Mouse (Mus musculus) inflammation-experienced regulatory T-cells, adult 6 months (primary cell): ENCODE data around the gene Plscr3. TPM values are rescaled to one million over a fixed set of nuclear protein-coding genes. Genes with fewer than 3 reads are reported as not detected.

Experiments
- ATAC-seq: one replicate; pipeline ENCODE4 v1.8.0; 2017
- polyA plus RNA-seq, 3 experiments: library from polyadenylated mRNA; unstranded; fragments of 100-300 nt; shearing (Covaris generic); gene quantifications; one replicate each; pipeline ENCODE4 v1.2.1; 2017

The Plscr3 gene
- polyA plus RNA-seq: 10 to 100 TPM in 2 of 3 experiments, 1 to 10 TPM in 1; 7.3 to 20.2 (median 17.7) TPM

- ATAC-seq: peak; percentile 82
Measured at GRCm38 (mm10) chr11:69846198-69846680, at the start of gene Plscr3. Gene Plscr3 (plus strand): TSS chr11:69846376.

GRCm38 (mm10) chr11:69797924-69798323, 48.3 kb upstream of the Plscr3 start:
- no peak for ATAC-seq

GRCm38 (mm10) chr11:69799394-69800137, 46.6 kb upstream of the Plscr3 start:
- ATAC-seq: no peak

- ATAC-seq: no peak
Measured at GRCm38 (mm10) chr11:69800138-69800391, 46.1 kb upstream of the Plscr3 start.

- no peak for ATAC-seq
Measured at GRCm38 (mm10) chr11:69800392-69801197, 45.6 kb upstream of the Plscr3 start.

- no peak for ATAC-seq
Measured at GRCm38 (mm10) chr11:69801379-69801977, 44.7 kb upstream of the Plscr3 start, which contains the start of gene Fgf11. Gene Fgf11 (minus strand): TSS chr11:69801857.

- peak; percentile 36 for ATAC-seq
Measured at GRCm38 (mm10) chr11:69802648-69803105, 43.5 kb upstream of the Plscr3 start.

- ATAC-seq: no peak
Measured at GRCm38 (mm10) chr11:69803328-69803727, 42.8 kb upstream of the Plscr3 start.

GRCm38 (mm10) chr11:69803786-69804651, 42.2 kb upstream of the Plscr3 start:
- peak; percentile 63 for ATAC-seq

GRCm38 (mm10) chr11:69804652-69804940, 41.6 kb upstream of the Plscr3 start:
- no peak for ATAC-seq

GRCm38 (mm10) chr11:69804972-69805909, 40.9 kb upstream of the Plscr3 start, which contains the start of gene Tmem102:
Gene Tmem102 (minus strand): TSS chr11:69805624.
- ATAC-seq: no peak

- ATAC-seq: no peak
Measured at GRCm38 (mm10) chr11:69806378-69806777, 39.8 kb upstream of the Plscr3 start.

- ATAC-seq: no peak
Measured at GRCm38 (mm10) chr11:69807641-69808040, 38.5 kb upstream of the Plscr3 start.

- ATAC-seq: no peak
Measured at GRCm38 (mm10) chr11:69810280-69810679, 35.9 kb upstream of the Plscr3 start.

- no peak for ATAC-seq
Measured at GRCm38 (mm10) chr11:69815155-69815554, 31.0 kb upstream of the Plscr3 start, which contains the start of gene Gm39566. Gene Gm39566 (minus strand): TSS chr11:69815298.

GRCm38 (mm10) chr11:69816520-69816919, 29.7 kb upstream of the Plscr3 start:
- ATAC-seq: no peak

GRCm38 (mm10) chr11:69818365-69818764, 27.8 kb upstream of the Plscr3 start, which contains the start of gene Spem2:
Gene Spem2 (minus strand): TSS chr11:69818465.
- no peak for ATAC-seq

- no peak for ATAC-seq
Measured at GRCm38 (mm10) chr11:69818871-69819270, 27.3 kb upstream of the Plscr3 start.

- ATAC-seq: no peak
Measured at GRCm38 (mm10) chr11:69822080-69822479, 24.1 kb upstream of the Plscr3 start, which contains the start of gene Spem1. Gene Spem1 (minus strand): TSS chr11:69822180.

- ATAC-seq: no peak
Measured at GRCm38 (mm10) chr11:69823456-69823855, 22.7 kb upstream of the Plscr3 start.

GRCm38 (mm10) chr11:69828832-69829231, 17.3 kb upstream of the Plscr3 start:
- ATAC-seq: no peak
